Mouse (Mus musculus) thymus, adult 2 months (tissue): ENCODE data around the gene Hfe2.
A peak's percentile ranks its signal among the peaks of the same experiment; 100 is the strongest.

Experiments used
- CTCF ChIP-seq: fragments of 200-500 bp; IDR thresholded peaks from 2 replicates; pipeline ENCODE4 v1.5.1; 2012; ENCODE audit warnings: mild to moderate bottlenecking, control low read depth, low read length, moderate library complexity, borderline replicate concordance; ENCODE audit not compliant: control insufficient read depth, poor library complexity, insufficient read depth; ENCODE audit errors: extremely low read depth
- POLR2A ChIP-seq: fragments of 200-500 bp; IDR thresholded peaks from 2 replicates; pipeline ENCODE4 v1.6.1; 2012; ENCODE audit warnings: mild to moderate bottlenecking, low read length, control low read depth, moderate library complexity; ENCODE audit not compliant: control insufficient read depth, poor library complexity, insufficient read depth; ENCODE audit errors: extremely low read depth

DNA sequence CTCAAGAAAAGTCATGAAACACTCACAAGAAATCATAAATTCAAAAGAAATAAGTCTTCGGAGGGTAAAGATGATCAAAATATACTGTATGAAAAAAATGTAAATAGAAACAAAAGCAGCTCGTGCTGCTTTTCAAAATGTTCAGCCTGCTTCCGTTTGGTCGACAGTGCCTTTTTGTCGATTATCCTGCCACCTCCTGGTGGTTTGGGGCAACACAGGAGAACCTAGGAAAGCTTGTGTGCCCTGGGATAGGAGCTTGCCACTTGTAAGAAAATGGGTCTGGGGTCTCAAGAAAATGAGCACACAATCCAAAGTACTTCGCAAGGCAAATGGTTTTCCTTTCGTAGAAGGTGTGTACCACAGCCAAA lies 21.9 kb upstream of the Hfe2 start:
- peak; percentile 52; the same call in 1 of the 2 replicates for TF ChIP-seq CTCF
- TF ChIP-seq POLR2A, result no peak
